Mouse (Mus musculus) liver, postnatal 0 days (tissue): ENCODE results near the gene Washc3.

Experiments
- CTCF ChIP-seq: sonication (generic); IDR thresholded peaks from 2 replicates; pipeline ENCODE4 v1.5.1; 2016; ENCODE audit warnings: antibody characterized with exemption, low read depth
- EP300 ChIP-seq: IDR thresholded peaks from 2 replicates; pipeline ENCODE4 v1.6.1; 2016; ENCODE audit warnings: antibody characterized with exemption, low read depth, mild to moderate bottlenecking

DNA sequence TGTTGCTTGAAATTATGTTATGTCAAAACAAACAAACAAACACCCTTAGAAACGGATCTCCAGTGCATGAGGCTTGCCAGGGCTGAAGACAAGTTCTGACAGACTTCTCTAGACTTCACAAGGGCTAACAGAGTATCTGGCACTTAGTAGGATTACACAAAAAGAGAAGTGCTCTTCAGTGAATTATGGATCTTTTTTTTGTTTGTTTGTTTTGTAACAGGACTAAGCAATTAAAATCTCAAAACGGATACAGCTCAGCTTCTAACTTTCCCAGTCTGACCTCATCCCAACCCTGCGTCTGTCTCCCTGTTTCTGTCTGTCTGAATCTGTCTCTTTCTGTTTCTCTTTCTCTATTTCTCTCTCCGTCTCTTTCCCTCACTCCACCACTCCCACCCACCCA lies 352 bp upstream of the Washc3 start:
- TF ChIP-seq CTCF (no peak), EP300 (no peak)
